Mouse (Mus musculus) 3134 (cell line): Measurements from ENCODE around the gene Mkks.
"Not testable (repeated sequence)": the region's sequence is repeated elsewhere in the genome, so short reads cannot be mapped to it uniquely, and the experiment has no call there.

Experiments
- DNase-seq: peaks from one replicate; pipeline ENCODE4 v3.0.0-alpha.2; 2011; ENCODE audit warnings: low spot score; ENCODE audit not compliant: insufficient read length; ENCODE audit errors: extremely low read depth

The Mkks gene

DNA sequence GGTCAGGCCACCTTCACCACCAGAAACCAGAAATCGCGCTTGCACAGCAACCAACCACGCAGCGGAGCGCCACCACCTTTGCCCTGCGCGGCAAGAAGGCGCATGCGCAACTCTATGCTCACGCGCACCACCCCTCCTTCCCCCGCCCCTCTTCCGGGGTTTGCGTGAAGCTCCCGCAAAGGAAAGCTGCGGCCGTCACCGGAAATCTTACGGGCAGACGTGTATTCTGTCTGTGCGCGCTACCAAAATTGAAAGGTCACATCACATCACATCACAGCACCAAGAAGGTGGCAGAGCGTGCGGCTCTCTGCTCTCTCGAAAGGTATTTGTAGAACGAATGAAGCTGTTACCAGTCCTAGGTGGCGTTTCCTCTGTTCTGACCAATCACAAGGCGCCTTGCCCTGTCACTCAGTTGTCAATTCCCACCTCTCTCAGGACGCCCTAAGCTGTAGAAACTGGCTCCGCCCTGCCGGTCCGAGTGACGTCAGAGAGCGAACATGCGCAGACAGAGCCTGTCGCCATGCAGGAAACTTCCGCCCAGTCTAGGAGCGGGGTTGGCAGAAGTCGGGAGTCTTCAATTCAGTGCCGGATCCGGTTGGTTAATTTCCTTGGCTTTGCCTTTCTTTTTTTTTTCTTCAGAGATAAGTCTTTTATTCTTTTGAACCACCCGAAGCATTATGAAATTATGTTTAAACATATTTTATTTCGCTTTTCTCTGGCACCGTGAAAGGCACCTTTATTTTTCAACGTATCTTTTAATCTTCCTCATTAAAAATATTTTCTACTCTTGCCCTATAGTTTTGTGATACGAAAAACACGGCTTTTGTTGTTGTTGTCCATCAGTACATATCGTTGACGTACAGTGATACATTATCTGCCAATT is at the start of gene Mkks, which contains the start of the genes Slx4ip and AL731706.1:
Gene Mkks (minus strand): TSS at position 322 of the 883 bp plus-strand sequence.
Gene Slx4ip (plus strand): TSS at position 151 of the 883 bp plus-strand sequence.
Gene AL731706.1 (minus strand): TSS at position 322 of the 883 bp plus-strand sequence.
- peak; percentile 98 for DNase-seq

DNA sequence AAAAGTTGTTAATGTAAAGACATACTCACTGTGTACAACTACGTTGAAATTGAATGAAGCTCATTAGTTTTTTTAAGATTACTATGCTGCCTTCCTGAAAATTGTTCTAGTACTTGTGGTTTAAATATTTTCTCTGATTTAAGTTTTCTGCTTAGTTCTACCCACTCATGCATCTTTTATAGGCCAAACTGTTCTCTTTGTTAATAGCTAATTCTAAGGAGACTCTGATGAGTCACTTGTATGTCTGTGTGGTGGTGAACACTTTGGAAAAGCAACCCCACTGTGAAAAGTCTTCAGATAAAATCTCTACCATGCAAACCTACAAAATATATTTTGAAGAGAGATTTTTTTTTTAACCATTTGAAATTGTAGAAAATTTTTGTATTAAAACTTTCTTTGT is 47.1 kb upstream of the Mkks start:
- no peak for DNase-seq

DNA sequence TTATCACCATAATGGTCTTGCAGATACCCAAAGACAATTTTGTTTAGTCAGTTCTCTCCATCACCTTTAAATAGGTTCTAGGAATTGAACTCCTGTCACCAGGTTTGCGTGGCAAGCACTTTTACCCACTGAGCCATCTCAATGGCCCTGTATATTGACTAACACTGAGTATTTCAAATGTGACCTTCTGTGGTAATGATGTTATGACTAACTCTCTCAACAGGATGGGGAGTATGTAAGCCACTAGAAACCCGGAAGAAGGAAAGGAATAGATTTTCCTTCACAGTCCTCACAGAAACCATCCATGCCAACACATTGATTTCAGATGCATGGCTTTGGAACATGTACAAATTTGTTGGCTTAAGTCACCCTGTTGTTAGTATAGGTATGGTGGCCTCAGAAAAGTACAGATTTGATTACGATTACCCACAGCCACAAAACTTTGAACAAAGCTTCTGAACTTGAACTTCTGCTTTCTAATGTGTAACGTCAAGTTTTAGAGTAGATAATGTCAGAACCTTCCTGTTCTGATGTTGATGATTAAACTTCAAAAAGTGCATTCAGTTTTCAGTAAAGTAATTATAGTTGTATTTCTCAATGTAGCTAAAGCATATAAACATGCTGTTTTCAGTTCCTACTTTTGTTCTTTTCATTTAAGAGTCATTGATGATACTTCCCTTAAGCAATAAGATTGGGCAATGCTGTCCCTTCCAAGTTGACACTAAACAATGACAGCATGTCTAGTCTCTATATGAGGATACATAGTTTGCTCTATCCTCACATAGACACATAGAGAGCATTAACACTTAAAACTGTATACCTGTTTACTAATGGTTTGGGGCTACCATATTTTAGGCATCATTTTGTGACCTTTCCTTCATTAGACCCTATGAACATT is 45.5 kb upstream of the Mkks start:
- DNase-seq = no peak

DNA sequence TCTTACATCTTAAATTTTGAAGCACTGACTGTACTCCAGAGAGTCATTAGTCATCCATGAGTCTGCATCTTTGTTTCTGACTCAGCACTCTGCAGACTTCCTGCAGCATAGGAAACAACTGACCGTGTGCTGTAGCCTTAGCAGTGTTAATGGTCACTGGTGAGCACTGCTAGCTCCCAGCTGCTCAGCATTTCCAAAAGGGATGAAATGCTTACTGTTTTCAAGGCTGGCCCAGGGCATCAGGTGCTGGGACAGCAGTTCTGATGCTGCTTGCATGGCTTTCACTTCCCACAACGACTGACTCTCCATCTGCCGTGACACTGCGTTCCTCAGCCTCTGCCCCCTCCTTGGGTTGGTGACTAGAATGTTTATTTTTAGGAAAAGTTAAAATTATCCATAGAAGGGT is 29.8 kb upstream of the Mkks start:
- DNase-seq = peak; percentile 71

DNA sequence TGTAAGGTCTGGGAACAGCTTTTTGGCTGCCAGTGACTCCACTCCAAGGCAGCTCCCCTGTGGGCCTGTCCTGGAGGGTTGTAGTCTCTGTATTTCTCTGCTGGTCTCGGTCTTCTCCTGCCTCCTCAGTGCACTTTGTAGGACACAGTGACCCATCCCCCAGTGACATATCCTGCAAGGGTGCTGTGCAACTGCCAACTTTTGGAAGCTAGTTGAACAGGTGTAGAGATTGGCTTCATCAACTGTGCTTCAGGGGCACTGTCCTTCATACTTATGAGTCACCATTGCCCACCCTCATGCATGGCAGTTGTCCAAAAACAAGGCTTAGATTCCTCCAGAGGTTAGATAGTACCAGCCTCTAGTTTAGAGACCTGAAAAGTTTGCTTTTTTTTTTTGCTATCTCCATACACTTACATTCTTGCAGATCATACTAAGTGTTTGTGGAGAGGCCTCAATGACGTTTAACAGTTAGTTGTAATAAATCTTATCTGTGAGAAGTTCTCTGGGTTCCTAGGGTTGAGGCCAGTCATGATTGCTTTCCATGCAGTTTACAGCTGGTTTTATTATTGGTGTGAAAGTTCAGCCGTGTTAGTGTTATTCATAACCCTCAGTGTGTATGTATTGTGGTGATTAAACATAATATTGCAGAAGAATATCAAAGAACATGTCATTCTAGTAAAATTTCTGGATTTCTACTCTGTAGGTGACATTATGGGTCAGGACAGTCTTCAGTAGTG is 29.2 kb upstream of the Mkks start:
- no peak for DNase-seq

DNA sequence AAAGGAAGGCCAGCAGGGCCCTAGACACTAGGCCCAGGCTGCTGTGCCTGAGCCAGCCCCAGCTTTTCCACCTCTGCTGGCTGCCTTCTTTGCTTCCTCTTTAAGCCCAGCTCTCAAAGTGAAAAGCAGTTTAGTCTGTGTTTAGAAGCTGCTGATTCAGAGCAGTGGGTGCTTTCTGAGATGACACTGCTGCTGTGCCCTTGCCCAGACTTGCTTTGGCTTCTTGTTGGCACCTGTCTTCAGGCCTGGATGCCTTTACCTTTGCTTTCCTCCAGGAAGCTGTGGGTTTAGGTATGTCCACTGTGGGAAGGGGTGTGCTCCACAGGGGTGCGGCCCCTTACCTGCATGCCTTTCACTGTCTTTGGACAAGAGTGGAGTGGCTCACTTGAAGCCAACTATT is 28.2 kb upstream of the Mkks start:
- no peak for DNase-seq

DNA sequence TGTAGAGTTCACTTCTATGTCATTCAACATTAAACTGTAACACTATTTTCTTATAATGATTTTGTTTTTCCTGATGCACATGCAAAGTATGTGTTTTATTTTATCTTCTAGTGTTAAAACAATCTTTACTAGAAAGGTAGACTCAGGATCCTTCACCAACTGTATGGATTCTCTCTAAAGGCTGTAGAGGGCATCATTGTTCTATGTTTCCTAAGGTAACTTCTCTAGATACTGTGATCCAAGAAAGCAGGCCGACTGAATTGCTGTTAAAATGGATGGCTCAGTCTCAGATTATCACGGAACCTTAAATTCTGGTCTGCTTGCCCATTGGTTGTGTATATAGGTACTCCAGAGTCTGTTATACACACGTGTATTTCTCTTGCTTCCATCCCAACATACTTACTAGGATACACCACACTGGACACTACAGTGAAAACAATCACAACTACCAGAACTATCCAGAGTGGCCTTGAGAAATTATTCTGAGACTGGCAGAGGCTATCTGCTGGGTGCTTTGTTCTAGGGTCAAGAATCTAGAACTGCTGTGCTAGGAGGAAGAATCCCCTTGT is 23.2 kb upstream of the Mkks start:
- no peak for DNase-seq

DNA sequence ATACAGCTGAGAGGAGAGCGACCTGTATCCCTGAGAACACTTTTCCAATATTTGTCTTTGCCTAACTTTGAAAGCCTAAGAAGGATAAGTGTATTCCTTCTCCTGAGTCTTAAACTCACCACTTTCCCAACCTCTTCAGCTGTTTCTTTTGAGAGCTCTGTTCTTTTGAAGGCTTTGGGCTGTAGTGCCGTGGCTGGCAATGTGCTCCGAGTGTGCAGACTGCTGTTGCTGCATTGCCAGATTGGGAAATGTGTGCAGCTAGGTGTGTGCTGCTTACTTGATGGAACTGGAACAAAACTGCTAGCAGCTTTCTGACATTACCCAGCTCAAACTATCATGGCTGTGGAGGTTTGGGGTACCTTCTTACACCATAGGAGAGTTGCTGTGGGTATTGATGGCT is 21.8 kb upstream of the Mkks start:
- no peak for DNase-seq

DNA sequence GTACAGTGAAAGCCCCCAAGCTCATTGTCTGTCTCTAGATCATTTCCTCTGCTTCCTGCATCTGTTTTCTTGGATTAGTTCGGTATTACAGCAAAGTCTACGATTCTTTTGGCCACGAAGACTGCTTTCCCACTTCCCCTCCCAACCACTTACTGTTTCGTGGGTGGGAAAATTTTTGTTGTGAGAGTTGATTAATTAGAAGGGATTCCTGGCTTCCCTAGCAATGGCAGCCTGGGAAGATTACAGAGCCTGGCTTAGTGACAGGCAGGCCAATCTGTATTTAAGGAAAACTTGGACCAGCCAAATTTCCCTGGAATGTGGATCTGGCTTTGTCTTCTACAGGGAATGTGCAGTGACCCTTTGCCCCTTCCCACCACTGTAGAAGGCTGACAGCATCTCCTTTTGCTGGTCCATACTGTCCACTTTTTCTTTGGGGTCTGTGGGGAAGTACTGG is 20.8 kb upstream of the Mkks start:
- no peak for DNase-seq

DNA sequence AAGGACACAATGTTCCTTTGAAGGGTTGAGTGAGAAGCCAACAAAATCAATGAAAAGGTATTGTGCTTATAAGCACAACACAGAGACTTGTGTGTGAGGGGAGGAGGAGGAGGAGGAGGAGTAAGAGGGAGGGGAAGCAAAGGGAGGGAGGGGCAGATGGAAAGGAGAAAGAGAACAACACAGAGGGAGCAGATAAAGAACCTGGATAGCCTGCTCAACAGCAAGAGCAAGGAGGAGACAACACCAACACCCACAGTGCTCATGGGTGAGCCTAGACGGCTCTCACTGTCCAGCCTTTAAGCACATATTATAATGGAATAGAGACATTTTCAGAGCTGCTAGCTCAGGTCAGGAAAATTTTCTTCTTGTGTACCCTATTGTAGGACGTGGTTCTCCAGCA is 18.1 kb upstream of the Mkks start:
- no peak for DNase-seq

DNA sequence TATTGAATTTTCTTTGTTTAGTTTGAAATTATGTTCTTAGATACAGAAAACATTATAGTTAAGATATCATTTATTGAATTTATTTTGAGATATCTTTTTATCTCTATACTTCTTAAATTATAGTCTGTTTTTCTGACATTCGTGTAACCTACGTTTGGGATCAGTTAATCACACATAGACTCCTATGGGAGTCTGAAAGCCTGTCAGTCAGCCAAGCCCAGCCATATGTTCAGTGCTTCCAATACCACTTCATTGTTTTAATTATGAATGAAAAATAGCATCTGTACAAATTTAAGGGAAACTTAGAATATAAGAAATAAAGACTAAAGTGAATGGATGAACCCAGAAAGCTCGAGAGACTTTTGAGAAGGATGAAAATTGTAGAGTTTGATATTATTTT is 17.4 kb upstream of the Mkks start:
- no peak for DNase-seq

DNA sequence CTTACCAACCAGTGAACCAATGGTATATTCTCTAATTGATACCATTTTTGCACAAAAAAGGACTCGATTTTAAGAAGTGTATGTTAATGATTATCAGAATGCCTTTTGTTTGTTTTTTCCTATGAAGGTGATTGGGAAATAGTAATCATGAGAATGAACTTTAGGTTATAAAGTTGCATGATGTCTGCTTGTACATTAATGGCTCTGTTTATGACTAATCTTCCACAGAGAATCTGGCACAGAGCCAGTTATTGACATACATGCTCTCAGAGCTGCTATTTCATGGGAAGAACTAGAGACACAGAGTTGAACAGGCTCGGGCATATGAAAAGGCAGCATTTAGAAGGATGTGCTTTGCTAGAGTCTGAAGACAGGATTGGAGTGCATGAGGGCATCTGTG is 4.9 kb upstream of the Mkks start:
- DNase-seq = no peak

DNA sequence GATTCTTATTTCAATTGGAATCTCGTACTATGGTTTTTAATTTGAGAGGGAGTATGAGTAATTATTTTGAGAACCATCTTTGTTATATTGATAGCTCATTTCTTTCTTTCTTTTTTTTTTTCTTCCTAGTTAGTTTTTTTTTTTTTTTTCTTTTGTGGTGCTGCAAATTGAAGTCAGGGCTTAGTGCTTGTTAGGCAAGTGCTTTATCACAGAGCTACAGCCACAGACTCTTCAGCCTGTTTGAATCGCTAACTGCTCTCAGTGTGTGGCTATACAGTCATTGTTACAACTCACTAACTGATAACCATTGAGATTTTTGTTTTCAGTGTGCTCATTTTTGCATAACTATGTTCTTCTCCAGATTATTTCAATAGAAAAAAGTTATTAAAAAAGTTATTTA is 3.3 kb upstream of the Mkks start:
- DNase-seq = no peak

DNA sequence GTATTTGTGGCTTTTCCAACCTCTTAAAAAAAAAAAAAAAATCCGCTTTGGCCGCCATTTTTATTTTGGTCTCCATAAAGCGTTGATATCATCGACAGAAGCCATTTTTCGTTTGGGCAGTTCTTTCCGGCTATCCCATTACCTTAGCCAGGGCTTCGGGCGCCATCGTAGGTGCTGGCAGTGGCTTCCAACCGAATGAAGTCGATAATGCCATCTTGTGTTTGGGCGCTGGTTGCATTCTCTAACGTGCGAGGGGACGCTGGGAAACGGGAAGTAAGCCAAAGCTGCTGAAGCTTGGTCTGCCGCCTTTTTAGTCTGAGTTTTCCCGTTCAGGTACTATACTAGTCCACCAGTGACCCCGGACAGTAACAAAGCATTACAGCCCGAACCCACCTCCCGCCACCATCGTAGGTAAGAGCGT is 772 bp upstream of the Mkks start:
- DNase-seq = peak; percentile 85

DNA sequence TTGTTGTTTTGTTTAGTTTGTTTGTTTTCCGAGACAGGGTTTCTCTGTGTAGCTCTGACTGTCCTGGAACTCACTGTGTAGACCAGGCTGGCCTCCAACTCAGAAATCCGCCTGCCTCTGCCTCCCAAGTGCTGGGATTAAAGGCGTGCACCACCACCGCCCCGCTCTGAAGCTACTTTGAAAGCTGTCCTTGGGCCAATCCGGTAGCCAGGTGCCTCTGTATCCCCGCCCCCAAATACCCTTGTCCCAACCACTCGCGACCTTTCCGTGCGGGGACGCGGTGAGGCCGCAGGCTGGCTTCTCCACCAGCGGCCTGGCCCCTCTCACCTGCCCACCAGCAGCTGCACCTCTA is 497 bp downstream of the Mkks start:
- DNase-seq = not testable (repeated sequence)

DNA sequence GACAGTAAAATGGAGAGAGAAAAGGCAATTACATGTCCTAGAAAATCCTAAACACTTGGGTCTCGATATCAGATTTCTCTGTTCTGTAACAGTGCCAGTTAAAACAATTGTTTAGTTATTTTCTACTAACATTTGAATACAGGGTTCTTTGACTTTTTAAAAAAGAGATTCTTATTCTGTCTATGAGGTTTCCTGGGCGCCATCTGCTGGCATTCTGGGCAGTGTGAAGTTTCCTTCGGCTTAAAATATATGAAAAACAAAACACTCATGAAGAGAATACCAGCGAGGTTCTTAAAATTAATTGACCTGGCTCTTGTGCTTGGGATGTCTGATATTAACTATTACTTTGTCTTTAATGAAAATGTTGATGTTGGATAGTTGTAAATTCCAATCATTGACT is 4.3 kb downstream of the Mkks start:
- DNase-seq = no peak

DNA sequence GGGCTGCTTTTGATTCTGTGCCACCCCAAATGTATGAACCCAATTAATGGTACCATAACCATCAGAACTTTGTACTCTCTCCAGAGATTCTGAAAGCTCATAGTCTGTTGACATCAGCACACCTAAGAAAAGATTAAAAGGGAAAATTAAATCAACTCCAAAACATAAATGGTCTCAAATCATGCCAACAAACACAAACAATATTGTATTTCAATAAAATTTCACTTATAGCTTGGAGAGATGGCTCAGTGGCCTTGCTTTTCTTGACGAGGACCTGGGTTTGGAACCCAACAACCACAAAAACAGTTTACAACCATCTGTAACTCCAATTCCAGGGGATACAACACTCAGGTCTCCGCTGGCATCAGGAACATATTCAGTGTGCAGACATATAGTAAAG is 5.6 kb downstream of the Mkks start, which contains the start of gene AL731706.2:
Gene AL731706.2 (minus strand): TSS at position 101 of the 400 bp plus-strand sequence.
- no peak for DNase-seq

DNA sequence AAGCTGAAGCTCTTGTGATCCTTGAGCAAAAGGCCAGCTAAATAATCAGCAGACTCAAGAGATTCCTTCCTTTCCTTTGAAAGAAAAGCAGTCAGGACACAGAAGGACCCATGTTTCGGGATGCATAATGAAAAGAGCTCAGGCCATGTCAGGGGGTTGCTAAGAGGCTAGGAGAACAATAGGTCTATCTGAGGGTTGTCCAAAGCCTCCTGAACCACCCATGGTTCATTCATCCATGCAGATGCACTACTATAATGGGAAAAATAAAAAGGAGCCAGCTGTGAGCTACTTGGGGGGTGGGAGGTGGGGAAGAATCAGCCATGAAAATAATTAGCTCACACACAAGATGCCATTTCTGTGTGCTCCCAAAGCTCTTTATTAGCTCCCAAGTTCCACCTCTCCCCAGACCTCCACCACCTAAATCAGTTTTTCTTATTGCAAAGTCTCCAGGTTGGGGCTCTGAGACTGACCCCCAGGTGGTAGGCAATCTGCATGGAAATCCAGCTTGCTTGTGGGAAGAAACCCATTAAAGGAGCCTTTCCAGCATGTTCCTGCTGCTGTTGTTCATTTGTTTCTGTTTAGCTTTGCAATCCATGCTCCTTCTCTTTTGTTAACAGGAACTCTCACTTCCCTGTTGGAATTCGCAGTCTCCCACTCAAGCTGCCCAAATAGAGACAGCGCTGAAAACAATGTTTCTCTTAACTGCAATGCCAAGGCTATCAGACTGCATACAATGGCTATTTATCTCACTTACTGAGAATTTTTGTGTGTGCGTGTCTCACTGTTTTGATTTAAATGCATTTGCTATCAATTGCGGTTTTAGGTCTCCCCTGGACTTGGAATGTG is 36.4 kb downstream of the Mkks start:
- no peak for DNase-seq

DNA sequence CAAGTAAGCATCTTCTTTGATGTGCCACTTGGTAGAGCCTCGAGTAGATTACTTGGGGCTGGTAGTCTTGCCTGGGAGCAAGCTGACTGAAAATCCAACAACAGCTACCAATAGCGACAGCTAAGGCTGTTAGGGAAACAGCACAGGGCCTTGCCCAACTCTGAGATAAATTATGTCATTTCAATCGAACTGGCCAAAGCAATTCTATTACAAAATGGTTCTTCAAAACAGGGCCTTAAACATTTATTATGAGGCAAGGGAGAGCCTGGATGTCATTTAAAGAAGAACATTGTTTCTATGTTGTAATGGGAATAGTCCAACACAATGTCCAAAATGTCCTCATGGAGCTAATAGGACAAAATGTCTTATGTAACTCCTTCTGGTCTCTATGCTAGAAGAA is 40.8 kb downstream of the Mkks start:
- DNase-seq = no peak
